Mouse (Mus musculus) brain, embryonic 14.5 days (tissue): ENCODE data around the gene Olfr30.

Source experiments
- CTCF ChIP-seq: fragments of 200-500 bp; IDR thresholded peaks from 2 replicates; pipeline ENCODE4 v1.5.1; 2012; ENCODE audit warnings: inconsistent platforms, mild to moderate bottlenecking, moderate library complexity, borderline replicate concordance; ENCODE audit not compliant: insufficient read depth, insufficient read length; ENCODE audit errors: extremely low read depth
- POLR2A ChIP-seq: fragments of 200-500 bp; IDR thresholded peaks from 2 replicates; pipeline ENCODE4 v1.6.1; 2012; ENCODE audit warnings: mild to moderate bottlenecking, inconsistent platforms, borderline replicate concordance; ENCODE audit not compliant: poor library complexity, insufficient read depth, insufficient read length, severe bottlenecking; ENCODE audit errors: extremely low read depth

- no peak for TF ChIP-seq CTCF
- TF ChIP-seq POLR2A = no peak
Measured at GRCm38 (mm10) chr11:58437866-58438265, 24.2 kb downstream of the Olfr30 start.
